Mouse (Mus musculus) megakaryocyte, embryonic 14.5 days (primary cell): ENCODE results near the gene Akap13.

Experiments used
- FLI1 ChIP-seq: IDR thresholded peaks from 2 replicates; pipeline ENCODE4 v1.6.1; 2012; ENCODE audit warnings: low read length, inconsistent platforms, mixed read lengths
- GATA1 ChIP-seq: IDR thresholded peaks from 3 replicates; pipeline ENCODE4 v1.6.1; 2012; ENCODE audit warnings: mixed read lengths, low read length, inconsistent platforms, borderline replicate concordance

DNA sequence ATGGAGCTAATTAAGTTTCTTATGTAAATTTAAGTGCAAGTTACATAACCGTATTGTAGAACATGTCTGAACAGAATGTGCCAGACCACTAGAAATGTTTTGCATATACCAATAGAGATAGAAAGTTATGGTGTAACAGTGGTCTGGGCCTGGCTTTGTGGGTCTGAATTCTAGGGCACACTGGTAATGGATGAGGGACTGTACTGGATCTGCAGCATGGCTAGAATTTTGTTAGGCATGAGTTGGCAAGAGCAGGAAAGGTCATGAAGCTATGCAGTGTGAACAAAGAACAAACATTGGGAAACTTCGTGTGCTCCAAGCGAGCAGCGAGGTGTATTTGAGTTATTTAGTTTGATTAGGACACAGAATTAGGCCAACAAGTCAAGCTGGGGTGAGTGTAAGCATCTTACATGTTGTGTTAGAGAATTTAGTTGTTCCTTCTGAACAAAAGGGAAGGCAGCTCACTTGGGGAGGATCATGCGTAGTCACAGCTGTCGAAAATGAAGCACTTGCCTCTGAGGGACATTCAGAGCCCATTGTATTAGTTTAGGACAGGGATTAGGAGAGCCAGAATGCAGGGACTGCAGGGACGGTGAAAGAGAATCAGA is 15.1 kb downstream of the Akap13 start:
- TF ChIP-seq GATA1, result no peak
- no peak for TF ChIP-seq FLI1
